Mouse (Mus musculus): ENCODE results near the gene 4930455H04Rik.

DNA sequence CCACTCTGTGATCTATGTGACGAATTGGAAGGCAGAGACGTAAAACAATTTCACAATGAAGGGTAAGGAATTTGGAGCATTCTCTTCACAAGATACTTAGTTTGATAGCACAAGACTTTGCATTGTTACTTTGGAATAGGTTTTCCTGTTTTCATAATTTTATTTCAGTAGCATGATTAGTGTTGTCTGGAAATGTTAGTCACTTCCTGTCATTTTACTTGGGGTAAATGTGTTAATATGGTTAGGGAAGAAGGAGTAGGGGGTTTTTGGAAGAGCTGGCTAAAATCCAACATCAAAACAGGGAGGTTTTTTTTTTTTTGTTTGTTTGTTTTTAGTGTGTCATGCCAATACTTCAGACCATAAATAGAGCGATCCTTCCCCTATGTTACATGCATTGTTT lies 46.5 kb upstream of the 4930455H04Rik start:
- TF ChIP-seq CHD2 (IDR thresholded peaks at IDR 0.05; ENCODE audit: low read depth, low read length) (no peak), MAFK (IDR thresholded peaks at IDR 0.05; ENCODE audit: insufficient read depth, low read depth, low read length) (no peak)

Data from ES-E14 (cell line).